In genomic region chrX:52151555-52151954, GRCm38 (mm10) we compare ENCODE assay signal across 29 mouse cellular contexts. TPM values are rescaled to one million over a fixed set of nuclear protein-coding genes. Genes with fewer than 3 reads are reported as not detected.
DNase-seq lines count a peak whose midpoint lies in the region; ATAC-seq and TF ChIP-seq lines count a peak whose summit lies in the region.
"Had no signal": no experiment of that assay in that cellular context is flagged by ENCODE, and none has a peak within 500 bp of the region (broad histone marks: within the 10 kb centered on the region; RNA-seq: fewer than 3 reads in every experiment).

No protein-coding gene starts in this region.

- peak overlapping the region; percentile 42 for H3K4me2 ChIP-seq in heart, embryonic 11.5 days
- H3K4me2 ChIP-seq in liver, embryonic 14.5 days (ENCODE audit: low read depth), result peak overlapping the region; percentile 53
- H3K4me2 ChIP-seq: embryonic facial prominence, embryonic 13.5 days; forebrain, embryonic 12.5 days; hindbrain, embryonic 14.5 days; kidney, embryonic 15.5 days; limb, embryonic 15.5 days; lung, embryonic 15.5 days had no signal

- WGBS in heart, embryonic 11.5 days (ENCODE audit: insufficient replicate concordance), result 68% methylated on average over 5 of the region's 5 CpGs
- 56% methylated on average over 5 of the region's 5 CpGs for WGBS in kidney, adult 2 months
- 43% methylated on average over 5 of the region's 5 CpGs for WGBS in liver, embryonic 14.5 days (ENCODE audit: insufficient replicate concordance)

- DNase-seq in heart, postnatal 25 days (ENCODE audit: low spot score), result no peak
- no peak for DNase-seq in kidney, adult 2 months
- no peak for DNase-seq in kidney, adult 8-10 months
- no peak for DNase-seq in liver, embryonic 14.5 days (ENCODE audit: low read depth in 3 of 3, low spot score in 3 of 3)
- DNase-seq in MN1 (ENCODE audit: low spot score), result no peak
- DNase-seq in adrenal gland, postnatal 10 days, result no peak
- DNase-seq: adrenal gland, postnatal 14 days; cerebellum, adult 11 months; cerebellum, adult 9-10 months; cerebellum, postnatal 36 days; gastrocnemius, postnatal 10 days; layer of hippocampus, postnatal 36 days; midbrain, embryonic 14.5 days; retina, postnatal 1 day; right cerebral cortex, postnatal 14 days had no signal

- H3K4me1 ChIP-seq in heart, embryonic 11.5 days (ENCODE audit: control insufficient read depth, insufficient read depth, low read length), result no peaks in the 10 kb centered on the region; the same call in 1 of the 2 replicates
- H3K4me1 ChIP-seq in kidney, adult 2 months (ENCODE audit: control insufficient read depth, insufficient read depth, low read length), result peaks cover 15% of the 10 kb centered on the region
- H3K4me1 ChIP-seq in liver, embryonic 14.5 days (replicated peaks; ENCODE audit: control insufficient read depth in 2 of 2, insufficient read depth in 2 of 2, low read length in 1 of 2), result peaks cover 0 to 26% of the 10 kb centered on the region in 2 experiments; a peak in 2 of 4 replicates
- H3K4me1 ChIP-seq: embryonic facial prominence, embryonic 13.5 days; forebrain, embryonic 12.5 days; kidney, embryonic 15.5 days; limb, embryonic 10.5 days; limb, embryonic 15.5 days; megakaryocyte, embryonic 14.5 days had no signal

- H3K36me3 ChIP-seq in heart, embryonic 11.5 days (ENCODE audit: control insufficient read depth, insufficient read depth, low read length), result no peaks in the 10 kb centered on the region
- H3K36me3 ChIP-seq in kidney, adult 2 months (ENCODE audit: control insufficient read depth, insufficient read depth, low read length), result no peaks in the 10 kb centered on the region; the same call in 1 of the 2 replicates
- no peaks in the 10 kb centered on the region for H3K36me3 ChIP-seq in liver, embryonic 14.5 days (replicated peaks; ENCODE audit: control insufficient read depth, insufficient read depth, low read depth)
- H3K36me3 ChIP-seq: embryonic facial prominence, embryonic 13.5 days; forebrain, embryonic 12.5 days; heart, embryonic 10.5 days; kidney, embryonic 15.5 days; limb, embryonic 10.5 days; limb, embryonic 15.5 days; lung, embryonic 15.5 days had no signal

- H3K27ac ChIP-seq in heart, embryonic 11.5 days (ENCODE audit: low read depth, low read length), result no peak overlapping the region
- H3K27ac ChIP-seq in kidney, adult 2 months (ENCODE audit: insufficient read depth, low read depth, low read length), result peak overlapping the region; percentile 94
- peak overlapping the region; percentile 37 for H3K27ac ChIP-seq in liver, embryonic 14.5 days
- H3K27ac ChIP-seq: embryonic facial prominence, embryonic 13.5 days; forebrain, embryonic 12.5 days; heart, embryonic 10.5 days; hindbrain, embryonic 14.5 days; limb, embryonic 10.5 days; limb, embryonic 15.5 days; lung, embryonic 15.5 days had no signal

- TF ChIP-seq CTCF in kidney, adult 2 months (conservative IDR thresholded peaks at IDR 0.05; ENCODE audit: insufficient read depth, insufficient read length, low read depth, low read length), result no peak
- TF ChIP-seq CTCF in liver, embryonic 14.5 days (IDR thresholded peaks at IDR 0.05; ENCODE audit: low read depth), result no peak

- intact Hi-C loops in heart, postnatal 25 days (cut with DNase I), result no loop called here

- no peak for TF ChIP-seq POLR2A in kidney, adult 2 months (IDR thresholded peaks at IDR 0.05; ENCODE audit: low read depth, low read length)

- no peak overlapping the region for H3K9ac ChIP-seq in heart, embryonic 11.5 days (ENCODE audit: low read depth, low read length)
- H3K9ac ChIP-seq in liver, embryonic 14.5 days (replicated peaks), result no peak overlapping the region; the same call in 1 of the 2 replicates
- H3K9ac ChIP-seq: embryonic facial prominence, embryonic 13.5 days; forebrain, embryonic 12.5 days; hindbrain, embryonic 14.5 days; kidney, embryonic 15.5 days; limb, embryonic 15.5 days; lung, embryonic 15.5 days had no signal

- H3K9me3 ChIP-seq in heart, embryonic 11.5 days (replicated peaks; ENCODE audit: control insufficient read depth, low read length), result no peaks in the 10 kb centered on the region
- no peaks in the 10 kb centered on the region for H3K9me3 ChIP-seq in liver, embryonic 14.5 days (ENCODE audit: control insufficient read depth, low read length)
- H3K9me3 ChIP-seq: embryonic facial prominence, embryonic 13.5 days; forebrain, embryonic 12.5 days; heart, embryonic 10.5 days; kidney, embryonic 15.5 days; limb, embryonic 10.5 days; limb, embryonic 15.5 days; lung, embryonic 15.5 days; megakaryocyte, embryonic 14.5 days had no signal

- no peak for ATAC-seq in heart, embryonic 11.5 days (replicated peaks; ENCODE audit: insufficient number of reproducible peaks, low FRiP score, low TSS enrichment)
- ATAC-seq in liver, embryonic 14.5 days (ENCODE audit: insufficient read depth), result peak; percentile 85
- peak; percentile 67; the same call in 1 of the 2 replicates for ATAC-seq in megakaryocyte-erythroid progenitor cell, adult 5-6 weeks (replicated peaks; ENCODE audit: low FRiP score, low TSS enrichment, poor library complexity, severe bottlenecking)
- ATAC-seq: intestine, postnatal 0 days; Patski had no signal

- no peaks in the 10 kb centered on the region for H3K27me3 ChIP-seq in heart, embryonic 11.5 days (ENCODE audit: control insufficient read depth, insufficient read depth, low read length)
- no peaks in the 10 kb centered on the region for H3K27me3 ChIP-seq in kidney, adult 2 months (replicated peaks; ENCODE audit: control insufficient read depth, insufficient read depth, low read length)
- H3K27me3 ChIP-seq in liver, embryonic 14.5 days (ENCODE audit: control insufficient read depth, insufficient read depth, low read length), result no peaks in the 10 kb centered on the region
- H3K27me3 ChIP-seq: CH12.LX; forebrain, embryonic 12.5 days; limb, embryonic 15.5 days; lung, embryonic 15.5 days had no signal

- H3K4me3 ChIP-seq in heart, embryonic 11.5 days (ENCODE audit: low read depth, low read length), result no peak overlapping the region
- H3K4me3 ChIP-seq in kidney, adult 2 months (ENCODE audit: insufficient read depth, low read depth, low read length), result no peak overlapping the region
- peak overlapping the region in 1 of 2 experiments; percentile 16; a peak in 1 of 4 replicates for H3K4me3 ChIP-seq in liver, embryonic 14.5 days (ENCODE audit: insufficient read depth in 1 of 2, low read depth in 2 of 2, low read length in 2 of 2)
- H3K4me3 ChIP-seq: embryonic facial prominence, embryonic 13.5 days; forebrain, embryonic 12.5 days; heart, embryonic 10.5 days; kidney, embryonic 15.5 days; limb, embryonic 10.5 days; limb, embryonic 15.5 days; lung, embryonic 15.5 days; megakaryocyte, embryonic 14.5 days had no signal

- TF ChIP-seq EP300 in liver, embryonic 14.5 days (IDR thresholded peaks at IDR 0.05; ENCODE audit: low read depth), result peak; percentile 48

RNA-seq across cellular contexts. Expression of gene Gpc4, which starts 13.5 kb away (rescaled TPM):
- polyA plus RNA-seq in heart, embryonic 11.5 days (2014; fragmentation: Nextera tagmentation; extraction: Ambion mirVana), result 37.2 and 51.9 TPM in 2 replicates
- 10 to 100 TPM; 43.0 to 44.4 TPM for total RNA-seq in heart, postnatal 25 days (2021)
- polyA plus RNA-seq in kidney, adult 2 months (2012; rRNA removed), result 97.7 and 98.0 TPM in 2 replicates
- polyA plus RNA-seq in liver, embryonic 14.5 days (2012; rRNA removed), result 2.3 and 3.2 TPM in 2 replicates
- 3.9 and 4.2 TPM in 2 replicates for polyA plus RNA-seq in liver, embryonic 14.5 days (2014; fragmentation: Nextera tagmentation; extraction: Ambion mirVana)
- 16.1 and 20.4 TPM in 2 replicates for total RNA-seq in megakaryocyte-erythroid progenitor cell, adult 5-6 weeks (2014; fragmentation: Nextera tagmentation)
- total RNA-seq in megakaryocyte-erythroid progenitor cell, adult 5-6 weeks (2017), result 3.5 and 5.6 TPM in 2 replicates
- total RNA-seq in adrenal gland, postnatal 10 days (2021), result 100 to 1,000 TPM in 1 of 2 experiments, 10 to 100 TPM in 1; 96.0 to 113 TPM
- total RNA-seq: CH12.LX had no signal
